Mouse (Mus musculus) G1E (cell line): ENCODE results near the gene Ddit4.

Source experiments
- CTCF ChIP-seq: IDR thresholded peaks from 2 replicates; pipeline ENCODE4 v1.5.1; 2012; ENCODE audit warnings: low read depth, low read length, inconsistent platforms, mixed read lengths
- POLR2AphosphoS5 ChIP-seq: IDR thresholded peaks from 2 replicates; pipeline ENCODE4 v1.6.1; 2012; ENCODE audit warnings: low read depth, low read length, inconsistent platforms; ENCODE audit not compliant: insufficient replicate concordance
- TAL1 ChIP-seq: conservative IDR thresholded peaks from 2 replicates; pipeline ENCODE4 v1.6.1; 2012; ENCODE audit warnings: low read depth, low read length, inconsistent platforms, mixed read lengths

GRCm38 (mm10) chr10:59981336-59981735 lies 29.7 kb upstream of the Ddit4 start:
- TF ChIP-seq CTCF (no peak), POLR2AphosphoS5 (no peak), TAL1 (no peak)
